Mouse (Mus musculus): ENCODE data around the gene Gnat1.

- no peak for TF ChIP-seq CTCF (conservative IDR thresholded peaks at IDR 0.05; ENCODE audit: low read length)
- TF ChIP-seq NANOG (IDR thresholded peaks at IDR 0.05; ENCODE audit: borderline replicate concordance, low read length) = no peak
- no peak for TF ChIP-seq POU5F1 (IDR thresholded peaks at IDR 0.05; ENCODE audit: borderline replicate concordance, low read length)
Observed at GRCm38 (mm10) chr9:107653474-107653873, 26.0 kb downstream of the Gnat1 start.

Measured in E14TG2a.4 (cell line).